Mouse (Mus musculus): ENCODE data around the gene Rrnad1. TPM values are rescaled to one million over a fixed set of nuclear protein-coding genes. Genes with fewer than 3 reads are reported as not detected.

The Rrnad1 gene
- polyA plus RNA-seq, 1 experiment from 2014 or later: 14.9 TPM

DNA sequence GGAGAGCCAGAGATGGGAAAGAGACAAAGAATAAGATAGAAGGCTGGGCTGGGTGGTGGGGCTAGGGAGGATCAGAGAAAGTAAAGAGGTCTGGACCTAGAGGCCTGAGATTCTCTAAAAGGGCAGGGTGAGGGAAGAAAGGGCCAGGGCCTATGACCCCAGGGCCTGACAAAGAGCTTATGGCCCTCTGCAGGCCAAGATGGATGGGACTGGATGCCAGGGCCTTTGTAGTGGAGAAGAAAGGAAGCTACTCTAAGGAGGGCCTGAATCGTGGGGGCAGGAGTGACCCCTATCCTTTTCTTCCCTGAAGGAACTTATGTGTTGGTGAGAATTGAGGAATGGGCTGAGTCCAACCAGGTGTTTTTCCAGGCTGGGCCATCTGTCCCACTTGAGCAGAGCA lies 27.5 kb upstream of the Rrnad1 start:
- Histone ChIP-seq H3K9ac (ENCODE audit: low read depth, low read length) (no peak overlapping the region), H3K4me1 (ENCODE audit: control insufficient read depth, insufficient read depth, low read length) (peaks cover 19% of the 10 kb centered on the region), H3K4me3 (ENCODE audit: low read depth, low read length) (no peak overlapping the region), H3K27me3 (ENCODE audit: control insufficient read depth, insufficient read depth, low read length) (no peaks in the 10 kb centered on the region), H3K36me3 (ENCODE audit: control insufficient read depth, insufficient read depth, low read length) (no peaks in the 10 kb centered on the region), H3K4me2 (no peak overlapping the region), H3K9me3 (replicated peaks; ENCODE audit: control insufficient read depth, low read length) (no peaks in the 10 kb centered on the region), H3K27ac (ENCODE audit: low read depth, low read length) (no peak overlapping the region)
- no peak for ATAC-seq (replicated peaks; ENCODE audit: insufficient number of reproducible peaks, low FRiP score, low TSS enrichment)
- 21% methylated on average over 1 of the region's 1 CpGs for WGBS (ENCODE audit: insufficient replicate concordance)

GRCm38 (mm10) chr3:87952440-87952839 lies 21.9 kb upstream of the Rrnad1 start:
- no peak overlapping the region for H3K27ac ChIP-seq (ENCODE audit: low read depth, low read length)
- H3K4me3 ChIP-seq (ENCODE audit: low read depth, low read length): peak overlapping the region; percentile 46
- H3K36me3 ChIP-seq (ENCODE audit: control insufficient read depth, insufficient read depth, low read length): no peaks in the 10 kb centered on the region
- H3K27me3 ChIP-seq (ENCODE audit: control insufficient read depth, insufficient read depth, low read length): peaks cover 42% of the 10 kb centered on the region
- 2% methylated on average over 5 of the region's 5 CpGs for WGBS (ENCODE audit: insufficient replicate concordance)
- ATAC-seq (replicated peaks; ENCODE audit: insufficient number of reproducible peaks, low FRiP score, low TSS enrichment): peak; percentile 63; the same call in 1 of the 2 replicates
- peak overlapping the region; percentile 69 for H3K9ac ChIP-seq (ENCODE audit: low read depth, low read length)
- H3K9me3 ChIP-seq (replicated peaks; ENCODE audit: control insufficient read depth, low read length): no peaks in the 10 kb centered on the region
- peaks cover 25% of the 10 kb centered on the region for H3K4me1 ChIP-seq (ENCODE audit: control insufficient read depth, insufficient read depth, low read length)
- H3K4me2 ChIP-seq: peak overlapping the region; percentile 84

- Histone ChIP-seq H3K4me1 (ENCODE audit: control insufficient read depth, insufficient read depth, low read length) (peaks cover 30% of the 10 kb centered on the region), H3K4me3 (ENCODE audit: low read depth, low read length) (peak overlapping the region; percentile 46), H3K27ac (ENCODE audit: low read depth, low read length) (no peak overlapping the region), H3K27me3 (ENCODE audit: control insufficient read depth, insufficient read depth, low read length) (peaks cover 47% of the 10 kb centered on the region), H3K4me2 (peak overlapping the region; percentile 84), H3K36me3 (ENCODE audit: control insufficient read depth, insufficient read depth, low read length) (no peaks in the 10 kb centered on the region), H3K9me3 (replicated peaks; ENCODE audit: control insufficient read depth, low read length) (no peaks in the 10 kb centered on the region), H3K9ac (ENCODE audit: low read depth, low read length) (peak overlapping the region; percentile 69)
- ATAC-seq (replicated peaks; ENCODE audit: insufficient number of reproducible peaks, low FRiP score, low TSS enrichment): no peak
- 9% methylated on average over 12 of the region's 12 CpGs for WGBS (ENCODE audit: insufficient replicate concordance)
Measured at GRCm38 (mm10) chr3:87951946-87952345, 21.4 kb upstream of the Rrnad1 start.

DNA sequence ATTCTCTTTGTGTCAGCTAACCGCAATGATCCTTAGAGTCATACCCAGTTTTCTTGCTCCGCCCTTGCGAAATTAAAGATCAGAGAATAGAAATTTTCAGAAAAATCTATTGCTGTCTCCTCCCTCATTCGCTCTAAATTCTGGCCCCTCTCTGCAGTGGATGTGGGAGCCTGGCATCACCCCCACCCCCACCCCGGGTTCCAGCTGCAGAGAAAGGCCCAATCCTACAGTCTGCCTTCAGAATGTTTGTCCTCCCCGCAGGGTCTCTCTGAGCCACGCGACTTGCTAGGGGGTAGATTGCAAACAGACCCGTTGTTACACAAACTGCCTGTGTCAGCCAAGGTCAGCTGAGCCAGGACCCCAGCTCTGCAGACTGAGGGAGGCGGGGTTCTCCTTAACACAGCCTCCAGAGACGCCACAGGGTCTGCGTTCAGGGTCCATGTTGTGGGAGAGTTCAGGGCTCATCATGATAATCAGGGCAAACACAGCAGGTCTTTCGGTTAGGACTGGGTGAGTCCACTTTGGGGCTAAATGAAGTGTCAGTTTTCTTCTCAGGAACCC lies 19.5 kb upstream of the Rrnad1 start:
- Histone ChIP-seq H3K27ac (ENCODE audit: low read depth, low read length) (no peak overlapping the region), H3K4me1 (ENCODE audit: control insufficient read depth, insufficient read depth, low read length) (peaks cover 35% of the 10 kb centered on the region), H3K9me3 (replicated peaks; ENCODE audit: control insufficient read depth, low read length) (no peaks in the 10 kb centered on the region), H3K4me2 (peak overlapping the region; percentile 60), H3K27me3 (ENCODE audit: control insufficient read depth, insufficient read depth, low read length) (peaks cover 56% of the 10 kb centered on the region), H3K36me3 (ENCODE audit: control insufficient read depth, insufficient read depth, low read length) (no peaks in the 10 kb centered on the region), H3K4me3 (ENCODE audit: low read depth, low read length) (no peak overlapping the region), H3K9ac (ENCODE audit: low read depth, low read length) (no peak overlapping the region)
- ATAC-seq (replicated peaks; ENCODE audit: insufficient number of reproducible peaks, low FRiP score, low TSS enrichment): no peak
- 9% methylated on average over 13 of the region's 13 CpGs for WGBS (ENCODE audit: insufficient replicate concordance)

DNA sequence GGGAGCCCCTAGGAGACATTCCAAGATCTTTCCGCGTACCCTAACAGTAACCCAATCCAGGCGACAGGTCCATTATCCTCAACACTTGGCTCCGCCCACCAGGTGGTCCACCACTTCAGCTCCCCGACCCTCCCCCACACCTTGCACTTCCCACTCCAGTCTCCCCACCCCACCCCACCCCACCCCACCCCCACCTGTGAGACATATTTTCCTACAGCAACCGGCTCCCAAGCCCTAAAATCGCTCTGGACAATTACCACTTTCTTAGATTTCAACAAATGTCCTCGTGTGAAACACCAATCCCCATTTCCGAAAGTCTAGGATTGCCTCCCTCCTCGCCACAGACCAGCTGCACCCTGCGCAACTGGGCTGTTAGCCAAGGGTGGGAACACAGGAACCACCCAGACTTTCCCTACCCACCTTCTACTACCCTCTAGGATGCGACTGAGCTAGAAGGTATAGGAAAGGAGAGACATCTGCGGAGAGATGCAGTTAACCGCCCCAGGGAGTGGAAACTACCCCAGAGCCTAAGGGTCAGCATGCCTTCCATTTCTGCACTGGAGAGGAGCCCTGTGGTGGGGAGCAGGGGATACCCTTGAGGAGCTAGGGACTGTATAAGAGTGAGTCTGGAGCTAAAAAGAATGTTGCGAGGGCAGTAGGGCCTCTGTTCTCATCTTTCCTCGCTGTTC lies 18.9 kb upstream of the Rrnad1 start:
- no peaks in the 10 kb centered on the region for H3K9me3 ChIP-seq (replicated peaks; ENCODE audit: control insufficient read depth, low read length)
- H3K4me2 ChIP-seq: peak overlapping the region; percentile 60
- no peak for ATAC-seq (replicated peaks; ENCODE audit: insufficient number of reproducible peaks, low FRiP score, low TSS enrichment)
- H3K27me3 ChIP-seq (ENCODE audit: control insufficient read depth, insufficient read depth, low read length): peaks cover 56% of the 10 kb centered on the region
- H3K4me3 ChIP-seq (ENCODE audit: low read depth, low read length): peak overlapping the region; percentile 26
- no peak overlapping the region for H3K9ac ChIP-seq (ENCODE audit: low read depth, low read length)
- H3K27ac ChIP-seq (ENCODE audit: low read depth, low read length): no peak overlapping the region
- peaks cover 40% of the 10 kb centered on the region for H3K4me1 ChIP-seq (ENCODE audit: control insufficient read depth, insufficient read depth, low read length)
- H3K36me3 ChIP-seq (ENCODE audit: control insufficient read depth, insufficient read depth, low read length): no peaks in the 10 kb centered on the region
- WGBS (ENCODE audit: insufficient replicate concordance): 7% methylated on average over 16 of the region's 16 CpGs

DNA sequence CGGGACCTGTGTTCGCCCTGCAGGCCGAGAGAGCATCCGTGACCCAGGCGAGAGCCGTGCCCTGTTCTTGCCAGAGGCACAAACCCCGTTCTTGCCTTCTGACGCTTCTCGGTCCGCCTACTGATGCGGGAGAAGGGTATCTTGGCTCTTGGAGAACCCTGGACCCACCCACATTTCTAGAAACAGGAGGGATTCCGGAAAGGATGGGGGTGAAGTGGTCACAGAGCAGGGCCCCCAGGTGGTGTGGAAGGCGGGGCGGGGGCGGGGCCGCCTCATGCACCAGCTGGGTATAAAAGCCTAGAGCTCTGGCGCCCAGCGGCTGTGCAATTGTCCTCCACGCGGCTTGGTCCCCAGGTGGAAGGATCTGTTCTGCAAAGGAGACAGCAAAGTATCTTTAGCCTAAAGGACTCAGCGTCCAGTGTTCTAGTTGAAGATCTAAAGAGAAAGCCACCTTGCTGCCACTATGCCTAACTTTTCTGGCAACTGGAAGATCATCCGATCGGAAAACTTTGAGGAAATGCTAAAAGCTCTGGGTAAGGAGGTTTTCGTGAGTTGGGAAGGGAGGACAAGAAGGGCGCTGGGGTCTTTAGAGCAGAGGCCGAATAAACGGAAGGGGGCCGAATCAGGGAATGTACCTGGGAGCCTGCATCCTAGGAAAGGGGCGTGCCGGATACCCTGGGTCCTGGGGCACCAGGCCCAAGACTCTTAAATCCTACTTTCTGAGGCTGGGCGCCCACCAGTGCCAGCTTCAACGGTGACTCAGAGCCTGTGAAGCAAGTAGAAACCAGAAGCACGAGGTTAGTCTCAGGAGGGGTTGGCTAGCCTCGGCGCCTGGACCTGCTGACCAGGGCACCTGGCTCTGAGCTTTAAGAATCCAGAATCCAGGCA lies 18.1 kb upstream of the Rrnad1 start, which contains the start of gene Crabp2:
TSS of gene Crabp2 (plus strand) at position 289 of the 888 bp plus-strand sequence.
- Histone ChIP-seq H3K4me2 (peak within 1 kb of the TSS; percentile 60), H3K4me3 (ENCODE audit: low read depth, low read length) (peak within 1 kb of the TSS; percentile 26), H3K36me3 (ENCODE audit: control insufficient read depth, insufficient read depth, low read length) (no peaks in the 10 kb centered on the region), H3K9me3 (replicated peaks; ENCODE audit: control insufficient read depth, low read length) (no peaks in the 10 kb centered on the region), H3K9ac (ENCODE audit: low read depth, low read length) (peak within 1 kb of the TSS; percentile 54), H3K27me3 (ENCODE audit: control insufficient read depth, insufficient read depth, low read length) (peaks cover 56% of the 10 kb centered on the region), H3K4me1 (ENCODE audit: control insufficient read depth, insufficient read depth, low read length) (peaks cover 41% of the 10 kb centered on the region), H3K27ac (ENCODE audit: low read depth, low read length) (no peak within 1 kb of the TSS)
- 3% methylated on average over 35 of the region's 35 CpGs for WGBS (ENCODE audit: insufficient replicate concordance)
- no peak for ATAC-seq (replicated peaks; ENCODE audit: insufficient number of reproducible peaks, low FRiP score, low TSS enrichment)

DNA sequence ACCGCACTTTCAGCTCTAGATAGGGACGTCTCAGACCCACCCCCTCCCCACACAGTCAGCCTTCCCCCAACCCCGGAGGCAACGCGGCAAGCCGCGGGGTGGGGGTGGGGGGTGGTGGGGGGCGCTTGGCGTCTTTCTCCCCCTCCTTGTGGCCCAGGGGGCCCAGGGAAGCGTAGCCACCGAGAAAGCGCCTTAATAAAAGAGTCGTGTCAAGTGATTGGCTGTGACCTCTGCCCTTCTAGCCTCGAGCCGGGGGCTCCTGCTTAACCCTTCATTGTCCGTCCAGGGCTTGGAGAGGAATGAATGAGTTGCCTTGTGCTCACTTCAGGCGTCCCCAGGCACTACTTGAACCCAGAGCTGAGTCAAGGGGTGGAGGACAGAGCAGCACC lies 17.3 kb upstream of the Rrnad1 start:
- Histone ChIP-seq H3K9me3 (replicated peaks; ENCODE audit: control insufficient read depth, low read length) (no peaks in the 10 kb centered on the region), H3K9ac (ENCODE audit: low read depth, low read length) (peak overlapping the region; percentile 54), H3K27ac (ENCODE audit: low read depth, low read length) (no peak overlapping the region), H3K4me1 (ENCODE audit: control insufficient read depth, insufficient read depth, low read length) (peaks cover 41% of the 10 kb centered on the region), H3K27me3 (ENCODE audit: control insufficient read depth, insufficient read depth, low read length) (peaks cover 56% of the 10 kb centered on the region), H3K36me3 (ENCODE audit: control insufficient read depth, insufficient read depth, low read length) (no peaks in the 10 kb centered on the region), H3K4me3 (ENCODE audit: low read depth, low read length) (peak overlapping the region; percentile 26), H3K4me2 (peak overlapping the region; percentile 60)
- ATAC-seq (replicated peaks; ENCODE audit: insufficient number of reproducible peaks, low FRiP score, low TSS enrichment): no peak
- under 1% methylated on average over 17 of the region's 17 CpGs for WGBS (ENCODE audit: insufficient replicate concordance)

GRCm38 (mm10) chr3:87947056-87947810 lies 16.7 kb upstream of the Rrnad1 start:
- peaks cover 41% of the 10 kb centered on the region for H3K4me1 ChIP-seq (ENCODE audit: control insufficient read depth, insufficient read depth, low read length)
- peaks cover 4% of the 10 kb centered on the region; the same call in 1 of the 2 replicates for H3K36me3 ChIP-seq (ENCODE audit: control insufficient read depth, insufficient read depth, low read length)
- peak overlapping the region; percentile 60 for H3K4me2 ChIP-seq
- ATAC-seq (replicated peaks; ENCODE audit: insufficient number of reproducible peaks, low FRiP score, low TSS enrichment): no peak
- H3K9ac ChIP-seq (ENCODE audit: low read depth, low read length): peak overlapping the region; percentile 54; the same call in 1 of the 2 replicates
- peak overlapping the region; percentile 26 for H3K4me3 ChIP-seq (ENCODE audit: low read depth, low read length)
- no peaks in the 10 kb centered on the region for H3K9me3 ChIP-seq (replicated peaks; ENCODE audit: control insufficient read depth, low read length)
- 5% methylated on average over 26 of the region's 26 CpGs for WGBS (ENCODE audit: insufficient replicate concordance)
- no peak overlapping the region for H3K27ac ChIP-seq (ENCODE audit: low read depth, low read length)
- peaks cover 56% of the 10 kb centered on the region for H3K27me3 ChIP-seq (ENCODE audit: control insufficient read depth, insufficient read depth, low read length)
